Mouse (Mus musculus) heart, adult 18-20 months (tissue): Measurements from ENCODE around the gene Tsen54. TPM values are rescaled to one million over a fixed set of nuclear protein-coding genes. Genes with fewer than 3 reads are reported as not detected.

ENCODE experiments used
- DNase-seq, 2 experiments: peaks; one replicate each; pipeline ENCODE4 v3.0.0; 2021 to 2022; ENCODE audit warnings: mixed read lengths in 1 of 2
- total RNA-seq, 2 experiments: library from RNA; stranded (reverse); gene quantifications; 2 replicates each; pipeline ENCODE4 v1.2.3; 2021

Tsen54 gene
- total RNA-seq, 2 experiments from 2014 or later, result 7.1 to 8.5 TPM

- no peak for DNase-seq
Measured at GRCm38 (mm10) chr11:115803072-115803709, 11.3 kb upstream of the Tsen54 start.

DNA sequence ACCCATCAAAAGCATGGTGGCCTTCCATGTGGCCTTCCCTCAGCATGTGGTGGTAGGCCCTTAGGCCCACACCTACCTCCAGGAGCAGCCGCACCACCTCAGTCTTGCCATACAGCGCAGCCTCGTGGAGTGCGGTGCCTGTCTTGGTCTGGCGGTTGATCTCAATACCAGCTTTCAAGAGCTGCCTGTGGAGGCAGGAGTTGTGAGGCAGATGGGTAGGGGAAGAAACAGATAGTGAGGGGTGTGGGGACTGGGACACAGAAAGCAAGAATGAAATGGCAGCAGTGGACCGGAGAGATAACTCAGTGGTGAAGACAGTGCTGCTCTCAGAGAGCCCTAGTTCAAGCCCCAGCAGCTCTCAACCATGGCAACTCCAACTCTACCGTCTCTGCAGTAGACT is 9.5 kb upstream of the Tsen54 start:
- no peak for DNase-seq

DNA sequence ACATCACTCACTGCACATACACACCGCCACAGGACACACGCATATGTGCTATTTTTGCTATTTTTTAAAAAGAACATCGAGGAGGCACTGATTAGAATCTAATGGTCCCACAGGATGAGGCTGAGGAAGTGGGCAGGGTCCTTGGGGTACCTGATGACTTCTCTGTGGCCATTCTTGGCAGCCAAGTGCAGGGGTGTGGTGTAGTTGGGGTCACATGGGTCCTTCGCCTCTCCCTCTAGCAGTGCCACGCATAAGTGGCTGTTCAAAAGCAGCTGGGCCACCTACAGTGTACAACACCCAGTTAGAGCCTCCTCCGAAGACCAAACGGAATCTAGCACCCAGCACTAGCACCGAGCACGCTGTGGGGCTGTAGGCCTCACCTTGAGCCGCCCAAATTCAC is 8.4 kb upstream of the Tsen54 start:
- peak in 1 of 2 experiments; percentile 70 for DNase-seq

DNA sequence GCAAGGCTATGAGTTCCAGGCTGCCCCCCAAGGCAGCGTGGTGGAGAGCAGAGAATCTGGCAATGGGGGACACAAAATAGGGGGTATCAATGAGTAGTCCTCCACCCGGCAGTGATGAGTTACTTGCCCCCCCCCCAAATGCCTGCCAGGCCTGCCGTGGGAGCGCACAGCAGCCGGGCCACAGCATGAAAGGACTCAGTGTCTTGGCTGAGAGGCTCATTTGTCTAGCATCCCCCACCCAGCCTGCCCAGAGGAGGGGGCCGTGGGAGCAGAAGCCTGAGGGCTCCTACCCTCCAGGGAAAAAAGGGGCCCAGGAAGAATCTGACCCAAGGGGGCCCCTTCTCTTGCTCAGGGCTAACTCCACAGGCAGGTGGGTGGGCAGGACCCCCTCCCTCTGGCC is 7.2 kb upstream of the Tsen54 start:
- no peak for DNase-seq

GRCm38 (mm10) chr11:115807971-115808370 is 6.6 kb upstream of the Tsen54 start:
- DNase-seq, result no peak

DNA sequence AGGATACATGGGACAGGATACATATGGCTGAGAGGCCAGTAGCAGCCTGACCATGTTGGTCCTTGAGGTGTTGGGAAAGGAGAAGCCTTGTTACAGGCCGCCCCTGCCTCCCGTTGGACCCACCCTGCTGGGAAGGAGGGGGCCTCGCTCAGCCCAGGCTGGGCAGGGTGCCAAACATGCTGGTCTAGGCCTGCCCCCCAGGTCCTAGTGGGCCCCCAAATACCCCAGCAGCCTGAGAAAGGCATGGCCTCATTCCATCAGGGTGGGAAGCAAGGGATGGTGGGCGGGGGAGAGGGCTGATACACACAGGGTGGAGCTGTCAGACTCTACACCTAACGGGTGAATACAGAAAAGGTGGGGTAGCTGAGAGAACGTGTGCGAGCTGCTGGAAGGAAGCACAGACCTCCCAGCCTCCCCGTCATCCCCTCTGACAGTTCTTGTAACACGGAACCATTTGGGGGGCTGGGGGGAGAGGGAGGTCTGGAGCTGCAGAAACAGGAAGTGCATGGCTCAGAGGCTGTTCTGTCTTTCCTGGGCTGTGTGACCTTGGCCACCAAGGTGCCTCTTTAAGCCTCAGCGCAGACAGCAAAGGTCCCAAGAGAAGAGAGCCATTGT is 5.7 kb upstream of the Tsen54 start:
- DNase-seq, result peak; percentile 59 to 69

GRCm38 (mm10) chr11:115809311-115809781 is 5.2 kb upstream of the Tsen54 start:
- DNase-seq, result peak; percentile 72 to 91

- DNase-seq, result peak; percentile 75 to 81
Measured at GRCm38 (mm10) chr11:115810377-115810776, 4.1 kb upstream of the Tsen54 start.

DNA sequence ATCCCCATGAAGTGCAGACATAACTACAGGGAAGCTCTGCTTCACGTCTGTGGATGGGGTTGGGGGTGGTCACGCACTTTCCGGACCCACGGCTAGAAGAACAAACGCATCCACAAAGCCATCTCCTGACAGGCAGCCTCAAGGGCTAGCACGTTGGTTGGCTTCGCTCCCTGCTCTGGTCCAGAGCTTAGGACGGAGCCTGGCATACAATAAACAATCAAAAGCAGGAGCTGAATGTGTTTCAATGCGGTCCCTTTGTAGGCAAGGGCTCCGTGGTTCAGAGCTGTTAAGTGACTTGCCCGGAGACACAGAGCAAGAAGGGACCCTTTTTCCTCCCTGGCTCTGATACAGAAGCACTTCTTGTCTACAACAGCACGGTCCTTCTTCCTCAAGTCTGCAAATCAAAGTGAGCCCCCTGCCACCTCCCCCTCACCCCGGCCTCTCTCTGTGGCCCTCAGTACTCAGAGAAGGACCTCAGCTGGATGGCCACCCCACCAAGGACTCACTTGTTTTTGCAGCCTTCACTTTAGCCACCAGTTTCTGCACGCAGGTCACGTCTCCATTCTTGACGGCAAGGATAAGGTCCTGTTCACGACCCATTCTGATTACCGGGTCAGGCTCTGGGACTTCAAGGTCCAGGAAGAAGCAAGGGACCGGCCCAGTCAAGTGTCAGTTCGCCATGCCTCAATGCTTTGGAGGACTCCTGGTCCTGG is 3.0 kb upstream of the Tsen54 start:
- no peak for DNase-seq

DNA sequence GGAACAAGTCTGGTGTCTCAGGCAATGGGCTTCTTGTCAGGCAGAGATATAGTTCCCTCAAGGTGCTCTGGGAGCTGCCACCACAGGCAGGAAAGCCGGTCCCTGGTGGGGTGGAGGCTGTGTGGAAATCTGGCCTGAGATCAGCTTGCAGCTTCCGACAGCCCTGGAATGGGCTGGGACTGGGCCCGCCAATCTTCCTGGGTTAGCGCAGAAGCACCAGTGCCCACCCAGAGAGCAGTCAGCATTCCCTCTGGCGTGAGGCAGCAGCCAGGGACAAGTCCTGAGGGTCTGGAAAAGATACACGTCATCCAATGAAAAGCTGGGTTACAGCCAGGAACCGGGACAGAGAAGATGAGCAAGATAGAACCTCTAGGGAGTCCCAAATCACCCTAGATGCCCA is 2.4 kb upstream of the Tsen54 start:
- peak; percentile 68 to 81 for DNase-seq

- DNase-seq, result peak in 1 of 2 experiments; percentile 58
Measured at GRCm38 (mm10) chr11:115812533-115813420, 1.7 kb upstream of the Tsen54 start.

DNA sequence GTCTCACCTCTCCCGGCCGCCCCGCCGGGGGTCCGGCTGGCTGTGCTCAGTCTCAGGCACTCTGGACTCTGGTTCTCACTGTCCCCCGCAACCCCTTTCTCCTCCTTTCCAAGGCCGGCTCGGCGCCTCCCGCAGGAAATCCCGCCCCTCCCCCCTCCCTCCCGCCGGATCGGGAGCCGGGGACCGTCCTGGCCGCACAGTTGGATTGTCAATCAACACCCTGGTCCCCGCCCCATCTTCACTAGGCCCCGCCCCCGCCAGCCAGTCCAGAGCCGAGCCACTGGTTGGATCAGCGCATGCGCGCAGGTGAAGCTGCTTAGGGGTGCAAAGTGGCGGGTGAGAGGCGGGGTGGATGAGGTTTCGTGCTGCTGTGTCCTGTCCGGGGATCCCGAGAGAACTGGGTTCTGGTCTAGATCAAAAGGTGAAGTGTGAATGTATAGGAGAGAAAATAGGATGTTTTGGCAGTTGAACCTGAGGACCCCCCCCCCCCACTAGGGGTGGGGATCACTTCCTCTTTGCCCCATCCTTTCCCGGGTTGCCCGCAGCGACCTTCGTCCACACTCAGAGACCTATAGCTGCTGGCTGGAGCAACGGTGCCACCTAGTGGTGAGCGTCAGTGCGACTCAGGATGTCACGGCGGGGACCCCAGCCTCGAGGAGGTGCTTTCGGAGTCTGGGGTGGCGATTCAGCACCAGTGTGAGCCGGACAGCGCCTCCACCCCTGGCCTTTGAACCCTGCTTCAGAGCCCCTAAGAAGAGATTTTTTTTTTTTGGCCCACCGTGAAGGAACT is 822 bp upstream of the Tsen54 start, which contains the start of gene Caskin2:
Caskin2 (minus strand) TSS at position 133 of the 790 bp plus-strand sequence.
- peak; percentile 96 for DNase-seq

DNA sequence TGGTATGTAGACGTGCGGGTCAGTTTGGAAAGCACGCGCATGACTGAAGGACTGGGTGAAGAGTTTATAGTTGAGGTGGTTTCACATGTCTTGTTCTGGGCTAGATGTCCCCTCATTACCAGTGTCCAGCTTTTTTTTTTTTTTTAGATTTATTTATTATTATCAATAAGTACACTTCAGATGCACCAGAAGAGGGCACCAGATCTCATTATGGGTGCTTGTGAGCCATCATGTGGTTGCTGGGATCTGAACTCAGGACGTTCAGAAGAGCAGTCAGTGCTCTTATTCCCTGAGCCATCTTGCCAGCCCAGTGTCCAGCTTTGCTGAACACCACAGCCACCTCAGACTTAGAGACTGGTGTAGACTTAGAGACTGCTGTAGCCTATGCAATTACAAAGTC is 2.8 kb downstream of the Tsen54 start:
- no peak for DNase-seq

GRCm38 (mm10) chr11:115819915-115820623 is 5.5 kb downstream of the Tsen54 start:
- DNase-seq, result no peak

DNA sequence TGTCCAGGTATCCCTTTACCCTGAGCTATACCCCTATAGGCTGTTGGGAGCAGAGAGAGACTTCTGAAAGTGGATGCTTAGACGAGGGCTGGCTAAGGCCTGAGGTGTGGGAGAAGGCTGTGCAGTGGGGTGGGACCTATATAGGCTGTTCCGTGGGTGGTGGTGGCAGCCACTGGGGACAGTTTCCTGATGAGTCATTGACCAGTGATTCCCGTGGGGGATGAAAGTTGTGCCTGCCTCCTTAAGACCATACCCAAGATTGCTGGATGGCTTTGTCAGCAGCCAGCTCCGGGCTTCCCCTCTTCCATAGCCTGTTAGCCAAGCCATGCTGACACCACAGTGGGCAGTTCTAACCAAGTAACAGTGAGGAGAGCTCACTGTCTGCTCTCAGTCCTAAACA is 6.5 kb downstream of the Tsen54 start:
- no peak for DNase-seq

- DNase-seq, result peak; percentile 88 to 92
Measured at GRCm38 (mm10) chr11:115823774-115824740, 9.5 kb downstream of the Tsen54 start, which contains the start of gene Llgl2. Gene Llgl2 (plus strand): TSS chr11:115824049.

- DNase-seq, result no peak
Measured at GRCm38 (mm10) chr11:115824813-115825212, 10.3 kb downstream of the Tsen54 start.

- DNase-seq, result no peak
Measured at GRCm38 (mm10) chr11:115826487-115826886, 12.0 kb downstream of the Tsen54 start.

GRCm38 (mm10) chr11:115827624-115828023 is 13.1 kb downstream of the Tsen54 start:
- no peak for DNase-seq
